Mouse (Mus musculus) adrenal gland, postnatal 36 days (tissue): ENCODE results near the gene Ntrk3. TPM values are rescaled to one million over a fixed set of nuclear protein-coding genes. Genes with fewer than 3 reads are reported as not detected.

Source experiments
- DNase-seq, 2 experiments: peaks; one replicate each; pipeline ENCODE4 v3.0.0; 2021; ENCODE audit warnings: mixed read lengths in 1 of 2
- long read RNA-seq, 2 experiments: library from polyadenylated mRNA; stranded (forward); transcript quantifications; one replicate each; pipeline ENCODE4 v2.0.0; 2021; ENCODE audit warnings: borderline sequencing depth in 2 of 2
- total RNA-seq, 2 experiments: library from RNA; stranded (reverse); gene quantifications; 2 replicates each; pipeline ENCODE4 v1.2.3; 2021

Ntrk3 gene
- total RNA-seq: 10 to 100 TPM; 19.8 to 37.4 TPM
- long read RNA-seq, experiment 1, partial matches to known transcripts: 3 of 9 reads
- long read RNA-seq, experiment 1, other reads (novel, unspliced or antisense): 4 of 9 reads
- long read RNA-seq, experiment 2, partial matches to known transcripts: 1 of 7 reads
- long read RNA-seq, experiment 2, other reads (novel, unspliced or antisense): 6 of 7 reads

DNA sequence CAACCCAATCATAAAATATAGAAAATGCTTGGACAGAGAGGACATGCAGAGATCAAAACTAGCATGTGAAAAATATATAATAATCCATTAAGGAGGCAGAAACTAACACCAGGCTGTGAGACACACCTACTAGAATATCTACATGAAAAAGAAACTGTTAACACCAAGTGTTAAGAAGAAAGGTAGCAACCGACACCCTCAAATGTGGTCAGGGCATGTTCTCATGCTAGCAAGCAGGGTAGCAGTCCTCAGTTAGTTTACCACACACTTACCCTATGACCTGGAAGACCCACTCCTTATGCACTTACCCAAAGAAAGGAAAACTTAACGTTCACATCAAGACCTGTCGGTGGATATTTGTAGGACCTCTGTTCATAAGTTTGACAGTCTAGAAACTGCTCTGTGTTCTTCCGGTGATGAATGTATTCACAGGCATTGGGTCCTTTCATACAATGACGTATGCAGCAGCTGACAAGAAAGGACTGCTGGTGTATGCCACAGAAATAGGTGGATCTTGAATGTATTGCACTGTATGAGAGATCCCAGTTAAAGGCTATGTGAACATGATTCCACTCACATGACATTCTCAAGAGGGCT, at the start of gene Ntrk3:
Ntrk3 (minus strand) TSS at position 399 of the 597 bp plus-strand sequence.
- no peak for DNase-seq

DNA sequence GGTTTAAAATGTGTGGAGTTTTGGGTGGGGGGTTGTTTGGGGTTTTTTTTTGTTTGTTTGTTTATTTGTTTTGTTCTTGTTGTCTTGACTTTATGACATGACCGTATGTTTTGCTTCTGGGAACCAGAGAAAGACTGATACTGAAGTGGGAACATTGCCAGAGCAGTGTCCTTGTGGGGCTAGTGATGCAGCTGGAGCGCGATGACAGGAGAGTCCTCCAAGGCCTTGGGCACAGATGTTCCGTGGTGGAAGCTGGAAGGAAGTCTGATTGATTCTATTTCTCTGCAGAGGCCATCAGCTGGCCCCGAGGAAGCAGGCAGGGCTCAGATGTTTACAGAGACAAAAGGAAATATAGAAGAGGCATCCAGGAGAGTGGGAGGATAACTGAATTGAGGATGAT, 48.1 kb upstream of the Ntrk3 start:
- peak; percentile 79 to 83 for DNase-seq

DNA sequence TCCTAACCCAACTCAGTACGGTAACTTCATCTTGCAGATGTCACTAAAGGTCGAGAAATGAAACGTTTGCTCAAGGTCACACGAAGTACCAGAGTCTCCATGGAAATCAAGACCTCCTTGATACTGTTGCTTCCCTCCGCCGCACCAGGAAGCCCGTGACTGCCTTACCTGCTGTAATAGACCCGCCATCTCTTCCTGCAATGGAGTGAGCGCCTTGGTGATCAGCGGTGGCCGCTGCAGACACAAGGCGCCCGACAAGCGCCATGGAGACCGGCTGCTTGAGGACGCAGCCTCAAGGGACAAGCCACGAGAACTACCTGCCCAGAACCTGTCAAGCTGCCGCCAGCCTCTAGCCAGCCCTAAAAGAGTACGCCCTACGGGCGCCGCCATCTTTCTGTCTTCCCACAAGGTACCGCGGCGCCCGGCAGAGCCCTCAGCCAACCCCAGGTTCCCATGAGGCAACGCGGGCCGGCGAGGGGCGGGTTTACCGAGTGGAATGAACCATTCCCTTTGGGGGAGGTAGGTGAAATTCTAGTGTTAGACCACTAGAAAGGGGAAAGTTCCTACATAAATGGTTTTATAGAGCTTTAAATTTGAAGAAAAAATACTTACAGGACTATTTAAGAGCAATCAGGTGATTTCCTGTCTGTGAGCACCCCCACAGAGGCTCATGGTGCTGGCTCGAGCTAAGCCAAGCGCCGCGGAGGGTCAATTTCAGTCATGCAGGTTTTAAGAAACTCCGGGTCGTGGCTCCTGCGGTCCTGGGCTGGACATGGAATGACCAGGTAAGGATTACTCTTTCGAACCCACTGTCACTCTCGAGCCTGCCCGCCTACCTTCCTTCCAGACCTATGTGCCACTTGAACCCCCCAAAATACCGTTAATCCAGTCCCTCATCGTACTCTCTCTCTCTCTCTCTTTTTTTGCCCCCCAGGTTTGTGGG, 45.1 kb upstream of the Ntrk3 start, which contains the start of the genes Mrps11 and Mrpl46:
Mrps11 (plus strand) TSS at position 481 of the 943 bp plus-strand sequence.
Mrpl46 (minus strand) TSS at position 893 of the 943 bp plus-strand sequence.
- peak; percentile 90 to 93 for DNase-seq

DNA sequence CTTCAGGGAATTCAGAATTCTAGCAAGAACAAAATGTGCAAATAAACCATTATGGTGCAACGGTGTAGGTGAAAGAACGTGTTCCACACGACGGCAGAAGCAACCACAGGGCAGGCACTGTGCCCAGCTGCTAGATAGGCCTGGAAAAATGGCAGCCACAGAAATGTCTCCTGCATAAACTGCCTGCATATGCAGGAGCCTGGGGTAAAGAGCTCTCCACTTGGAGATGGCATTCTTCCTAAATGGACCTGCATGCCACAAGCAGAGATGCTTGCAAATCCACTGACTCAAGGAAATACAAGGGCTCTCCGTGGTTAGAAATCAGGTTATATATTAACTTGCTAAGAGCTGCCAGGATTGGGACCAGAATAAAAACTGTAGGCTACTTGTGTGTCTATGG, 40.9 kb upstream of the Ntrk3 start:
- no peak for DNase-seq

DNA sequence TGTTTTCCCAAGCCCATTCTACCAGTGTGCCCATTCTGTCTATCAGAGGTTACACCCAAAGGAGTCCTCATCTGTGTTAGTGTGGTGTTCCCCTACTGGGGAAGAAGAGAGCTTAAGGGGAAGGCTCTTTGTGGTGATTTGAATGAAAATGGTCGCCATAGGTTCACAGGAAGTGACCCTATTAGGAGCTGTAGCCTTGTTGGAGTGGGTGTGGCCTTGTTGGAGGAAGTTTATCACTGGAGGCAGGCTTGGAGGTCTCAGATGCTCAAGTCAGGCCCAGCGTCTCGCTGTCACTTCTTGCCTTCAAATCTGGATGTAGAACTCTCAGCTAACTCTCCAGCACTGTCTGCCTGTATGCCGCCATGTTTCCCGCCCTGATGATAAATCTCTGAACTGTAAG, 33.1 kb upstream of the Ntrk3 start:
- DNase-seq: no peak

DNA sequence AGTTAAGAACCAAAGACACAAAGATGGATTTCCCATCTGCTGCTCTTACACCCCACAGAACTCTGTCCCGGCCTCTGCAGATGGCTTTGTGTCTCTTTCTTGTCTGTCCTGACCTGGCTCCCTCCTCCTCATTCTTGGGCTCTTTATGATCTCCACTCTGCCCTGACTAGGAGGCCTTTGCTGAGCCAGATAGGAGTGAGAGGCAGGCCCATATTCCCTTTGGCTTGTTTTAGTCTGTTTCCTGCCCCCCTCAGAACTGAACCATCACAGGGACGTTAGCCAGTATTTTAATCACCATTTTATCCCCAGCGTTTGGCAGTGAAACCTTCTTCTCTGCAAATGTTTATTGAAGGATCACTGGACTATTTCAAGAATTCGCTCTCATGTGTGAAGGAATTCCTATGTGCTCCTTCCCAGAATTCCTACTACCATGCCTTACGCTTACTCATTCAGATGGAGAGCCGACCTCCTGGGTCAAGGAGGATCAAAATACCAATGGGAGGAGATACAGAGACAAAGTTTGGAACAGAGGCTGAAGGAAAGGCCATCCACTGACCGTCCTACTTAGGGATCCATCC, 31.4 kb upstream of the Ntrk3 start:
- DNase-seq: no peak

DNA sequence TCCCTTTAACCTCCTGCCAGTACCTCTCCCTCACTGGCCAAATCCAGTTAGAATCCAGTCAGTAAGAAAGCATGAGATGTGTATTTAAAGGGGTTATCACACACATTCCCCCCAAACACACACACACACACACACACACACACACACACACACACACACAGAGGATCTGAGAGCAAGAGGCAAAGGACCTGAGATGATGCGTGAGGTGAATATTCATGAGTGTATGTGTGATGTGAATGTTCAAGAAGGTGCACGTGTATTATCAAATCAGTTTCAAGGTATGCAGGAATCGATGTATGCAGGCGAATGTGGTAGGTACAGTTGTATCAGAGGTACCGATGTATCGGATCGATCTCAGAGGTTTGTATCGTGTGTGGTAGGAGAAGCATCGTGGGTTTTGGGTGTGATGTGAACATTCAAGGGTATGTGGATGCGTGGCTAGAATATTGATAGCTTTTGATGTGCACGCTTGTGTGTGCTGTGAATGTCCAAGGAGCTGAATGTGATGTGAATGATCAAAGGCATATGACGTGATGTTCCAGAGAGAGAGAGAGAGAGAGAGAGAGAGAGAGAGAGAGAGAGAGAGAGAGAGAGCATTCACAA, 30.2 kb upstream of the Ntrk3 start:
- DNase-seq: no peak

DNA sequence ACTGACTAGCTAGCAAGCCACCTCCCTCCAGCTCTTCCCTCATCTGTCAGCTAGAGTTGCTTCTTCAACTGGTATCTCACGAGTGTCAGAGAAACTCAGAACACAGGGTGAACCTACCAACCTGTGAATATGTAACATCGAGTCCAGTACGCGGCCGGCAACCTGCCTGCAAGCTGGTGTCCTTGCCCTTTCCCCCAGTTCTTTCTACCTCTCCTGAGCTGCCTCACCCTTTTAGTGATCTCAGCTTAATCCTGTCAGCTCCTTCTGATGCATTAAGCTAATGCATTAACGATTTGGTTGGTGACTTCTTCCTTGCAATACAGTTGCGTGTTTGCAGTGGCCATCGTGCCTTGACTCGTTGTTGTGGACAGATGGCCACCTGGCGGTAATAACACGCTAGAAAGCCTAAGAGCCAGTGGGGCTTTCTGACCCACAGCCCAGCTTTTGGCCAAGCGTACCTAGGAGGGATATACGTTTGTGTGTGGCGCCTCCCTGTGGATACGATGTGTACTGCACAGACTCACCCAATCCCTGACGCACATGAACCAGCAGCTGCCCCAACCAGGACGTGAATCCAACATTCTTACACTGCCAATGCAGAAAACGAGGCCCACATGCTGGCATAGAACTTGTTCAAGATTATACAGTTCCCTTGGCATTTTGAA, 28.3 kb upstream of the Ntrk3 start:
- peak; percentile 82 to 83 for DNase-seq

DNA sequence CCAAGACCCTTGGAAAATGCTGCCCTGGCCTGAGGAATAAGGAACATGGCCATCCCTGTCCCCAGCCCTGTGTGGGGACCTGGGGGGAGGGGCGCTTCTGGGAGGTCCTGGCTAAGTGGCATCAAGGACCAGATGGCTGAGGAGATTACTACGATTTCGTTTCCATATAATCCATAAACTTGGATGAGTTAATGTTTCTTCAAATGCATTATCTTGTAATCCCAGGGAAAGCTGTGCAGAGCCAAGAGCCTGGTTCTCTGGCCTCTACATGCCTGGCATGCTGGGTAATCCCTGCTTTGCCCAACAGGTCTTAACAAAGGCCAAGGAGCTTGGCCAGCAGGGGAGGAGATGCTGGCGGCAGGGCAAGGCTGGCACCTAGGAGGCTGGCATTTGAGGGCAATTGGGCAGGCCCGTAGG, 27.4 kb upstream of the Ntrk3 start:
- DNase-seq: peak in 1 of 2 experiments; percentile 30

DNA sequence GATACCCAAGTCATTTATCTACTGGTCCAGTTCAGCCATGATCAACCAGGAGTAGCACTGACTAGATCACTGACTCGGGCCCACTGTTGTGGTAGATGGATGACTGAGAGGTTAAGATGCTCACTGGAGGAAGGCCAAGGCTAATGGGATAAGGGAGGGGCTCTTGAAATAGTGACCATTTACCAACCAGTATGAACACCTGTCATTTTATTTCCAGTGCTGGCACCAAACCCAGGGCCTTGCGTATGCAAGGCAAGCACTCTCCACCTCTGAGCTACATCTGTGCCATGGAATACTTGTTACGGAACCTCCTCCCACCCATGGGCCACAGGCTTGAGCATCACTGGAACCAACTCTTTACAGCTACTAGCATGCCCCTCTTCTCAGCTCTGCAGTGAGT, 26.0 kb upstream of the Ntrk3 start:
- no peak for DNase-seq

DNA sequence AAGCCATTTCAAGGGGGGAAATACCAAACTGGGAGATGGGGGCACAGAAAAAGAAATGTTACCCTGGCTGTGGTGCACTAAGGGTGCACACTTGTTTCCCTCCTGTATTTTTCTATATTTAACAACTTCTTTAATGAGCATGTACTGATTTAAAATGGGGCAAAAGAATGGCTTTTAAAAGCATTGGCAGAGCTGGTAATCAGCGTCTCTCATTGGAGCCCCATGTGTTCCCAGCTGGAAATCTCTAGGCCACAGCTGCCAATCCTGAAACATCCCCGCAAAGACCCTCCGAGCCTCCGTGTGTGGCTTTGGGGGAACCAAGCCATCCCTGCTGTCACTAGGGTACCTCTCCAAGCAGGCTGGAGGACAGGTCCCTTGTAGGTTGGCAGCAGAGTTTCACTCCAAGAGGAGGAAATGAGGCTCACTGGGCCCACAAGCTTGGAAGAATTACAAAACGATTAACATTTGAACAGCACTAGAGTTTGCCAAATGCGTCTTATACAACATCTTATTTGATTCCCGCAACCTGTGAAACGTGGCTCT, 16.7 kb upstream of the Ntrk3 start:
- DNase-seq: no peak

DNA sequence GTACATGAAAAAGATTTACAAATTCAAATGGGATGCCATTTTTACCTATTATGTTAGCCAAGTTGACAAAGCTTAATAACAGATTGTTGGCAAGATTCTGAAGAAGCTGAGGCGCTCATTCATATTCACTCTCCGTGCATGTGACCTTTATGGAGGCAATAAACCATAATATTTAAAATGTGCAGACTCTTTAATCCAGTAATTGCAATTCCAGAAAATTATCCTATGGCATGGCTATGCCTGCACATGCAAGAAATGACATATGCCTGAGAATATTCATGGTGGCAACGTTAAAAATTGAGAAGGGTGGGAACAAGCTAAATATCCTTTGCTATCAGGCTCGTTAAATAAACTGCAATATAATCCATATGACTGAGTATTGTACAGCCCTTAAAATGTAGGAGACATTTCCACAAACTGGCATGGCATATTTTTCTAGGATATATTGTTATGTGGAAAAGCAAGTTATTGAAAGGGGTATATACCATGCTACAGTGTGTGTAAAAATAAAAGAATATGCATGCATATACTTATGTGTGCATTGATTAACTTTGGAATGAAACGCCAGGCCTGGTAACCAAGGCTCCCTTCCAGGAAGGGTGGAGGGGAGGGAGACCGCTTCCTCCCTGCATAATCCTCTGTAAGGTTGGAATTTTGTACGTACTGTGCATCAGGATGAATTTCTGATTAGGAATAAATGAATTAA, 16.1 kb upstream of the Ntrk3 start:
- no peak for DNase-seq

DNA sequence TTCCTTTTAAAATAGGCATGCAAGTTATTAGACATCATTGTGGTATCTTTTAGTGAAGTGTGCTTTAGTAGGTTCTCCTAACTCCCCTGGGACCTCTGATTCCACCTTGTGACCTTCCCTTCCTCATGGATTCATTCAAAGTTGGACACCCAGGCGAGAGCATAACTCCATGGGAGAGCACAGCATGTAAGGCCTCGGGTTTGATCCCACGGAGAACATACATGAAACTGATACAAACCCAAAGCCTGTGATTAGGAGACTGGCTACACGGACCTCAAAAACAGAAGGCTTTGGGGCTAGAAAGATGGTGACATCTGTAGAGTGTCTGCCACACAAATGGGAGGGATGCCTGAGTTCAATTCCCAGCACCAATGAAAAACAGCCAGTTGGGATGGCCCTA, 15.1 kb upstream of the Ntrk3 start:
- DNase-seq: no peak

DNA sequence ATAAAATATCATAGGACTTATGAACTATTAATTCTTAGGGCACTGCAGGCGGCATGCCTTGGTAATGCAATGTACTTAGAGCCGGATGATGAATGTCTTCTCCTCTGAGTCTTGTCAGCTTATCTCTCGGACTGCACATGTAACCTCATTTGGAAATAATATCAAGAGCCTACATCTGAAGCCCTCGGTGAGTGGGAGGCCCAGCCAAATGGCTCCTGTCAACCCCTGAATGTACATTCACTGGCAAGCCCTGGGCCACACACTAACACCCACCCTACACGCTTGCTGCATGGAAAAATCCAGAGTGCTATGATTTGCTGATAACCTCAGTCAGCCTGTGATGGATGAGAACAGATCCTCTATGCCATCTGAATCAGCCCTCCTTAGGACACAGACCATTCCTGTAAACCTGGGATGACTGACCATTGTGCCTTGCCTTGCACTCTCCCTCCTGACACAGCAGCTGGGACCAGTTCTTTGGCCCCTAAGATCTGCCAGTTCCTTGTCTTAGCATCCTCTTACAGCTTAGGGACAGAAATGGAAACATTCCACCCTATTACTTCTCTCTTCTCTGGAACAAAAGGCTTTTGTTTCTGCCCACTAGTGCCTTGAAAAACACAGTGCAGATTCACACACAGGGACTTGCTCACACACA, 6.0 kb upstream of the Ntrk3 start:
- no peak for DNase-seq

DNA sequence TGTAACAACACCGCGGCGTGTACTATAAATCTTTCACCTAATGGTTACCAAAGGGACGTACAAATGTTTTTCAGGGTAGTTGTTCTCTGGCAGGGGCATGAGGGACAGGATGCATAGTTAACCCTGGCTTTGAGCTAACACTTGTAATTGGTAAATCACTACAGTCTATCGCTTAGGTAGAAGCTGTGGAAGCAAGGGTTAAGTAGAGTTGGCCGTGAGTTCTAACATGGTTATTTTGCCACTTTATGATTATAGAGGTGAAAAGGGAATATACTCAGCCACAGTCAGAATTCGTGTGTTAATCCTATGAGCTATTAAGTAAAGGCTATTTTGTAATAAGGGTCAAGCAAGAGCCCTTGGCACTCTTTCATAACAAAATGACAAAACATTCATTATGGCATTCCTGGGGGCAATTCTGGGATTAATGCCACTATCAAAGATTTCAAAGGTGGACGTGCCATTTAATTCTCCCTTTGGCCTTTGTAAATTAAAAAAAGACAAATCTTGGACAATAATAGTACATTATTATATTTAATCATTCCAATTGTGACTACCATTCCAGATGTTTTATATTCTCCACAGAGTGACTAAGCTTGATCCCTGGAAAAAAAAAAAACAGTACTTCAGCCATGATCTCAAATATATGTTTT, 1.7 kb upstream of the Ntrk3 start:
- DNase-seq: no peak

DNA sequence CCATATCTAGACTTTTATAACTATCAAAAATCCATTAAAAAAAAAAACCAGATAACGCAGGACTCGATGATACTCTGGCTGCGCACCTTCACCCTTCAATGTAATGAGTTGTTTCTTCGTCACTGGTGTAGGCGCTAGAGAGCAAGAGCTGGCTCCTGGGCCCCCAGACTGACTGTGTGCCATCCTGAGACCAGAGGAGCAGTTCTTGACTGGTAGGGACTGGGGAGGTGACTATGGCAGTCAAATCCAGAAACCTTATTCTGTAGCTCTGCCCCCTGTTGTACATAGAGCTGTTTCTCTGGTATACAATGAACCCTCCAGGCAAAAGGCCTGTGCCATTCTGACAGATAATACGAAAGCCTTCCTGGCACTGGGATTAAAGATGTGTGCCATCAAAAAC, 616 bp downstream of the Ntrk3 start:
- no peak for DNase-seq

DNA sequence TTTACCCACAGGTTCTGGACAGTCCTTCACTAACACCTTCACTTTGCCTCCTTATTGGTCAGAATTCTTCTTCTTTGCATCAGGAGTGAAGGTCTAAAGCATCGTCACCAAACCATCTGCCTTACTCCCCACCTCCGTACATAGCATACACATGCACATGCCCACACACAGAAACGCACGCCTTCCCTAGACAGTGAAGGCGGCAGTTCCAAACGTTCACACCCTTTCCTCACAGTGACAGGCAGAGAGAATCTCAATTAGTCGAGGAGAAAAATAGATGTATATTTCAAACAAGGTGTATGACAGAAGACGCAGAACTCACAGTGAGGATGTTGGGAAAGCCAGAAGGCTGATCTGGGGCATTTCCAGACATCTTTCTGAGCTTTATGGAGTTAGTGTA, 6.4 kb downstream of the Ntrk3 start:
- DNase-seq: no peak

DNA sequence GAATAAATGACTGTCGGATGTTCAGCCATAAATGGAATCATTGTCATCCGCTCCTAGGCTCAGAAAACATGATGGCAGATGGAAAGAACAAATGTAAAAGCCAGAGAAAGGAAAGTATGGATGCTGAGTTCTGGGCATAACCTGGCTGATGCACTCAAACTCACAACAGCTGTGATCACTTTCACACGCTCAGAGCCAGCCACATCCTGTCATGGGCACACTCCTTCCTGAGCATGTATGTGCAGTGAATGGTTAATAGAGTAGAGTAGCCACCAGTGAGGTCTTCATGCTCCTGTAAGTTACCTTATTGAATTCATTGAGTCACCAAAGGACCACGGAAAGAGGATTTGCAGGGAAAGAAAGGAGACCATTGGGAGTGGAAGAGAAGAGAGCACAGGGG, 13.2 kb downstream of the Ntrk3 start:
- DNase-seq: no peak

DNA sequence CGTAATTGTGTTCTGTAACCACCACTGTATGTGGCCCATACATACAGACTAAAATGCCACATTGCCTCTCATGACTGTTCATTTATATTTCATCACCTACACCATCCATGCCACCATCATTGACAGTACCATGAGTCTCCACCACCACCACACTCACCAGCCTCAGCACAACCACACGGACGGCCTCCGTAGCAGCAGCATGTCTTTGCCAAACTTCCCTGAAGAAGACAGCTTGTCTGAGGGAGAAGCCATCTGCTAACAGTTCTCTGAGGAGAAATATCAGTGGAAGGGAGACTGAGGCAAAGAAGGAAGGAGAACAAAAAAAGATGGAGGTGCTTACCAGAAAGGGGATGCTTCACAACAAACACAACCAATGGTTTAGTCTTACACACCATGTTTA, 15.8 kb downstream of the Ntrk3 start:
- no peak for DNase-seq
